Mouse (Mus musculus) forebrain, embryonic 10.5 days (tissue): ENCODE measurements at regions not wholly inside any gene's neighbourhood (a gene's known extent, or its start where the extent isn't known, plus 50 kb on each side); places are given as distances from the start of the nearest gene placed in this dataset.

Source experiments
- DNase-seq: peaks from one replicate; pipeline ENCODE4 v3.0.0-alpha.2; 2017; ENCODE audit warnings: low spot score; ENCODE audit errors: extremely low spot score
- H3K27ac ChIP-seq: fragments of 300-500 bp; sonication (generic); 2 replicates; pipeline ENCODE4 v1.5.1; 2016; ENCODE audit warnings: mild to moderate bottlenecking
- H3K27me3 ChIP-seq: fragments of 300-500 bp; sonication (generic); 2 replicates; pipeline ENCODE4 v1.6.1; 2016; ENCODE audit warnings: mild to moderate bottlenecking; ENCODE audit not compliant: poor library complexity, severe bottlenecking
- H3K36me3 ChIP-seq: fragments of 300-500 bp; sonication (generic); replicated peaks from 2 replicates; pipeline ENCODE4 v1.6.1; 2016; ENCODE audit warnings: mild to moderate bottlenecking, moderate library complexity
- H3K4me1 ChIP-seq: fragments of 300-500 bp; sonication (generic); 2 replicates; pipeline ENCODE4 v1.6.1; 2016
- H3K4me3 ChIP-seq: fragments of 300-500 bp; sonication (generic); 2 replicates; pipeline ENCODE4 v1.5.1; 2016; ENCODE audit warnings: mild to moderate bottlenecking, moderate library complexity
- H3K9me3 ChIP-seq: fragments of 300-500 bp; sonication (generic); 2 replicates; pipeline ENCODE4 v1.6.1; 2016; ENCODE audit warnings: mild to moderate bottlenecking, moderate library complexity
- WGBS: fragments of 180-500 bp; shearing (Covaris S2); methylation state at CpG from one replicate; pipeline ENCODE4 v1.1.7; 2016; 5-methylcytosine and 5-hydroxymethylcytosine counted together

DNA sequence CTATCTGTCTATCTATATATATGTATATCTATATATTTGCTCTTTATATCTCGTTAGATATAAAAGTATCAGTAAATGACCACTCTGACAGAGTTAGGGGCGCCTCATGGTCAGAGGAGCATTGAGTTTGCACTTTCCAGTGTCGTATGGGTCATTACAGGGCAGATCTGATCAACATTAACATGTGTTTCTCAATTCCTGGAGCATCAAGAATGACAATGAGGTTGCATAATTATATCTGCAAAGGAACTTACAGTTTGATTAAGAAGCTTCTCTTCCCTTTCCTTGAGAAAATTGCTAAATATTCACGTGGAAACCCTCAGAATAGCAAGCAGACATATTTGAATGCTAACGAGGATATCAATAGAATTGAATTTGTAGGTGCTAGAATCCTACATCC, 158.6 kb downstream of the Gm11146 start:
- Histone ChIP-seq H3K27ac (peak overlapping the region; percentile 65), H3K27me3 (no peaks in the 10 kb centered on the region), H3K4me1 (peaks cover 36% of the 10 kb centered on the region), H3K4me3 (no peak overlapping the region), H3K36me3 (no peaks in the 10 kb centered on the region), H3K9me3 (no peaks in the 10 kb centered on the region)
- DNase-seq, result no peak
- 87% methylated on average over 5 of the region's 5 CpGs for WGBS

GRCm38 (mm10) chr16:77442866-77443265, 159.0 kb downstream of the Gm11146 start:
- DNase-seq, result no peak
- 92% methylated on average over 6 of the region's 6 CpGs for WGBS
- Histone ChIP-seq H3K9me3 (no peaks in the 10 kb centered on the region), H3K4me1 (peaks cover 36% of the 10 kb centered on the region), H3K4me3 (no peak overlapping the region), H3K36me3 (no peaks in the 10 kb centered on the region), H3K27ac (no peak overlapping the region), H3K27me3 (no peaks in the 10 kb centered on the region)

DNA sequence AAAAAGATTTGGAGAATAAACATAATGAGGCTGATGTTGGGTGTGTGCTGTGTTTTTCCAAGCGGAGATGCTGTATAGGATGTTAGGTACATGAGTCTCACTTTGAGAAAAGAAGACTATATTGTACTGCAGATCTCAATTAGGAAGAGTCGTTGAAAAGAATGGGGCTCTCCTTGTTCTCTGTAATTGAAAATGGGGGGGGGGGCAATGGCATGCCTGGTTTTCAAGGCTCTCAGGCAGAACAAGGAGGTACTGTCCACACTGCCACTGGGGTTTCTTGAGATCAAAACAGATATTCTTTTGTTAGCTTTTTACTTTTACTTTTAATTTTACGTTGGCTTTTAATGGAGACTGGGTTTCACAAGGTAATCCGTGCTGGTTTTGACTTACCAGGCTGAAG, 170.5 kb downstream of the Gm11146 start:
- peaks cover 12% of the 10 kb centered on the region for H3K4me1 ChIP-seq
- 52% methylated on average over 4 of the region's 4 CpGs for WGBS
- no peaks in the 10 kb centered on the region for H3K27me3 ChIP-seq
- DNase-seq, result no peak
- H3K4me3 ChIP-seq, result no peak overlapping the region
- H3K9me3 ChIP-seq, result no peaks in the 10 kb centered on the region
- peak overlapping the region; percentile 60; the same call in 1 of the 2 replicates for H3K27ac ChIP-seq
- H3K36me3 ChIP-seq, result no peaks in the 10 kb centered on the region

GRCm38 (mm10) chr16:77422385-77423363, 179.2 kb downstream of the Gm11146 start:
- no peak for DNase-seq

DNA sequence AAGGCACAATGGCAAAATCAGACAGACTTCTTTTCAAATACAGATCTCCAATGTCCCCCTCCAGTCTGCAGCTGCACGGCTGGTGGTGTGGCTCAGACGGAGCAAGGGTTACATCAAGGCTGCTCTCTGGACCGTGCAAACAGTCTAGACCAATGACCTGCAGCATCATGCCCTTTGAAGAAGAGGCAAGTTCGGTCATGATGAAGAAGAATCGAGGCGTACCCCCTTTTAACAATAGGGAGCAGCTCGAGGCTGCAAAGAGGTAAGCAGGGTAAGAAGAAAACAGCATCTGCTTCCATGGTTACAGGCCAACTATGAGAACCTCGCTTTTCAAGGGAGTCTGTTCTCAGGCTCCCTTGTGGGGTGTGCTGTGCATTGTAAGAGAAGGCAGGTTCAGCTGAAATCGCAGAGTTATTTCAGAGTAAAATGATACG, 180.3 kb downstream of the Gm11146 start:
- H3K4me1 ChIP-seq, result peaks cover 71% of the 10 kb centered on the region
- 5% methylated on average over 10 of the region's 10 CpGs for WGBS
- no peaks in the 10 kb centered on the region for H3K9me3 ChIP-seq
- no peaks in the 10 kb centered on the region for H3K27me3 ChIP-seq
- H3K36me3 ChIP-seq, result no peaks in the 10 kb centered on the region
- peak overlapping the region; percentile 84 for H3K27ac ChIP-seq
- peak overlapping the region; percentile 43 for H3K4me3 ChIP-seq
- DNase-seq, result peak; percentile 81

More at GRCm38 (mm10) chr16:77422385-77423363, 179.2 kb downstream of the Gm11146 start:
- Histone ChIP-seq H3K27me3 (no peaks in the 10 kb centered on the region), H3K4me3 (peak overlapping the region; percentile 43; the same call in 1 of the 2 replicates), H3K4me1 (peaks cover 60% of the 10 kb centered on the region), H3K36me3 (no peaks in the 10 kb centered on the region), H3K27ac (peak overlapping the region; percentile 84), H3K9me3 (no peaks in the 10 kb centered on the region)
- WGBS, result 83% methylated on average over 12 of the region's 12 CpGs

DNA sequence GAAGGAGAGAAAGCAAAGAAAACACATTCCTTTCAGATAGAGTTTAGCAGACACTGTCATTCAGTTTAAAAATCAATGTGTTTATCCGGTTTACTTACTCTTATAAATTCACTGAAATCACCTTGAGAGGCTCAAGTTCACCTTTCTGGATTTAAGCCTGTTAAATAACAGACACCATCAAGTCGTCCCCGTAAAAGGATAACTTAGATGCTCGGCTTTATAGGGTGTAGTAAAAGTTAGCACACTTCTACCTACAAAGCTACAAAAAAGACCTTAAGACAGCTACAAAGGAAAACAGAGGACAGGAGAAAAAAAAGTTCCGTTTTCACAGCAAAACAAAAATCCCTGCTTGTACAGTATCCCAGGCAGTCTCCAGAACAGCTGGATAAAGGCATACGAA, 180.9 kb downstream of the Gm11146 start:
- 52% methylated on average over 6 of the region's 6 CpGs for WGBS
- H3K4me3 ChIP-seq, result peak overlapping the region; percentile 43
- H3K27ac ChIP-seq, result peak overlapping the region; percentile 84
- H3K27me3 ChIP-seq, result no peaks in the 10 kb centered on the region
- peaks cover 77% of the 10 kb centered on the region for H3K4me1 ChIP-seq
- no peak for DNase-seq
- no peaks in the 10 kb centered on the region for H3K9me3 ChIP-seq
- no peaks in the 10 kb centered on the region for H3K36me3 ChIP-seq

DNA sequence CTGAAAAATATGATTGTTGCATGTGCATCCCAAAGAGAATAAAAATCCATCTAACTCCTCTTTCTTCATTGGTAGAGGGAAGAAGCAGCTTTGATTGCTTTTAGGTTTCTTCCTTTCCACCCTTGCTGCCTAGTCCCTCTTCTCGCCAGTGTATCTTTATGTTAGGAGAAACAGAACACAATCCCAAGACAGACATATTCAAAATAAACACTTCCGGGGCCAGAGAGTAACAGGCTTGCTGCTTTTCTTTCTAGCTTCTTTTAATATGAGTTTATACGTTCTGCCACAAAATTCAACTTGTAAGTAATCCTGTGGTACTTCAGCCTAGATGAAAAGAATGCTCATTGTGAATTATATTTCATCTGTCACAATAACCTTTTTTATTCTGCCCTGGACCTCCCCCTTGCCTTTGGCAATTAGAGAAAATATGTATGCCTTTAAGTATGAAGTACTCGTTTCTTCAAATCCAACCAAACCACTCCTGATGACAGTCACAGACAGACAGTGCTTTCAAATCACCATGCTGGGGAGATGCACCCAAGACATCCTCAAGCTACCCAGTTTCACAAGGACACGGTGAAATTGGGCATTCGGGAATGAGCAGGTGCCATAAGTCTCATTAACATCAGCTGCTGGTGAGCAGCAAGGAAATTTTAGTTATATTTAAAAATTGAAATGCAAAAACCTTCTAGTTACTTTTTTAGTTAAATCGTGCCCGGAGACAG, 181.6 kb downstream of the Gm11146 start:
- DNase-seq, result no peak
- no peaks in the 10 kb centered on the region for H3K9me3 ChIP-seq
- H3K4me3 ChIP-seq, result peak overlapping the region; percentile 43
- no peaks in the 10 kb centered on the region for H3K27me3 ChIP-seq
- no peaks in the 10 kb centered on the region for H3K36me3 ChIP-seq
- WGBS, result 56% methylated on average over 8 of the region's 8 CpGs
- H3K27ac ChIP-seq, result peak overlapping the region; percentile 84
- H3K4me1 ChIP-seq, result peaks cover 78% of the 10 kb centered on the region

GRCm38 (mm10) chr16:77419116-77419735, 182.7 kb downstream of the Gm11146 start:
- DNase-seq, result no peak
- Histone ChIP-seq H3K27me3 (no peaks in the 10 kb centered on the region), H3K4me1 (peaks cover 78% of the 10 kb centered on the region), H3K36me3 (no peaks in the 10 kb centered on the region), H3K9me3 (no peaks in the 10 kb centered on the region), H3K4me3 (peak overlapping the region; percentile 43), H3K27ac (peak overlapping the region; percentile 84)
- WGBS, result 56% methylated on average over 4 of the region's 4 CpGs

- WGBS, result 75% methylated on average over 1 of the region's 1 CpGs
- Histone ChIP-seq H3K27ac (peak overlapping the region; percentile 84), H3K9me3 (no peaks in the 10 kb centered on the region), H3K36me3 (peaks cover 4% of the 10 kb centered on the region; the same call in 1 of the 2 replicates), H3K27me3 (no peaks in the 10 kb centered on the region), H3K4me3 (peak overlapping the region; percentile 43; the same call in 1 of the 2 replicates), H3K4me1 (peaks cover 76% of the 10 kb centered on the region)
- DNase-seq, result no peak
Measured at GRCm38 (mm10) chr16:77418486-77418885, 183.4 kb downstream of the Gm11146 start.

- Histone ChIP-seq H3K9me3 (no peaks in the 10 kb centered on the region), H3K27ac (peak overlapping the region; percentile 84), H3K4me1 (peaks cover 69% of the 10 kb centered on the region), H3K27me3 (no peaks in the 10 kb centered on the region), H3K36me3 (peaks cover 6% of the 10 kb centered on the region; the same call in 1 of the 2 replicates), H3K4me3 (peak overlapping the region; percentile 43)
- peak; percentile 55 for DNase-seq
- WGBS, result 3% methylated on average over 3 of the region's 3 CpGs
Measured at GRCm38 (mm10) chr16:77417791-77418190, 184.1 kb downstream of the Gm11146 start.

- H3K9me3 ChIP-seq, result no peaks in the 10 kb centered on the region
- H3K27me3 ChIP-seq, result no peaks in the 10 kb centered on the region
- no peak overlapping the region for H3K4me3 ChIP-seq
- H3K27ac ChIP-seq, result no peak overlapping the region
- H3K4me1 ChIP-seq, result peaks cover 36% of the 10 kb centered on the region
- 85% methylated on average over 1 of the region's 1 CpGs for WGBS
- peaks cover 6% of the 10 kb centered on the region; the same call in 1 of the 2 replicates for H3K36me3 ChIP-seq
- no peak for DNase-seq
Measured at GRCm38 (mm10) chr16:77414562-77414961, 187.3 kb downstream of the Gm11146 start.

GRCm38 (mm10) chr16:77409168-77409567, 192.7 kb downstream of the Gm11146 start:
- H3K4me1 ChIP-seq, result peaks cover 30% of the 10 kb centered on the region
- H3K4me3 ChIP-seq, result no peak overlapping the region
- no peak overlapping the region for H3K27ac ChIP-seq
- whole genome bisulfite sequencing, result 94% methylated on average over 7 of the region's 7 CpGs
- DNase-seq, result no peak
- H3K27me3 ChIP-seq, result no peaks in the 10 kb centered on the region
- H3K36me3 ChIP-seq, result peaks cover 6% of the 10 kb centered on the region; the same call in 1 of the 2 replicates
- H3K9me3 ChIP-seq, result no peaks in the 10 kb centered on the region
